Comparison of ENCODE assay signal across 13 mouse cellular contexts in genomic region chr7:100998578-100998960, GRCm38 (mm10). TPM values are rescaled to one million over a fixed set of nuclear protein-coding genes. Genes with fewer than 3 reads are reported as not detected.
"Had no signal": no experiment of that assay in that cellular context is flagged by ENCODE, and none has a peak within 500 bp of the region (broad histone marks: within the 10 kb centered on the region; RNA-seq: fewer than 3 reads in every experiment).

No protein-coding gene starts in this region.

- H3K27ac ChIP-seq: limb, embryonic 12.5 days; limb, embryonic 15.5 days; liver, embryonic 14.5 days; macrophage; midbrain, embryonic 13.5 days had no signal

- H3K27me3 ChIP-seq: limb, embryonic 12.5 days; limb, embryonic 15.5 days; midbrain, embryonic 13.5 days had no signal

- H3K4me1 ChIP-seq: midbrain, embryonic 13.5 days had no signal

- H3K36me3 ChIP-seq: limb, embryonic 12.5 days; limb, embryonic 15.5 days; midbrain, embryonic 13.5 days had no signal

- H3K4me3 ChIP-seq: limb, embryonic 12.5 days; limb, embryonic 15.5 days; midbrain, embryonic 13.5 days had no signal

- DNase-seq: kidney, adult 9 months; kidney, postnatal 14 days; kidney, postnatal 4 days; liver, postnatal 0 days; lung, embryonic 14.5 days; thymus, adult 18-20 months; thymus, postnatal 36 days had no signal

RNA-seq across cellular contexts. Expression of gene P2ry2, which starts 14.1 kb away (rescaled TPM):
- polyA plus RNA-seq: neural tube, embryonic 14.5 days had no signal
